Mouse (Mus musculus) spleen, adult 2 months (tissue): ENCODE data around the gene Maml3. TPM values are rescaled to one million over a fixed set of nuclear protein-coding genes. Genes with fewer than 3 reads are reported as not detected.

Experiments
- DNase-seq, 2 experiments: peaks; one replicate each; pipeline versions ENCODE4 v3.0.0 to v3.0.0-alpha.2; 2012 to 2021; ENCODE audit warnings: low spot score in 2 of 2, low read depth in 1 of 2
- H3K27ac ChIP-seq: fragments of 200-500 bp; 2 replicates; pipeline ENCODE4 v1.5.1; 2012; ENCODE audit warnings: low read length, inconsistent platforms; ENCODE audit not compliant: insufficient read depth
- H3K27me3 ChIP-seq: fragments of 200-500 bp; 2 replicates; pipeline ENCODE4 v1.6.1; 2012; ENCODE audit warnings: mild to moderate bottlenecking, moderate library complexity, low read length, inconsistent platforms; ENCODE audit not compliant: control insufficient read depth, insufficient read depth
- H3K36me3 ChIP-seq: fragments of 200-500 bp; 2 replicates; pipeline ENCODE4 v1.6.1; 2012; ENCODE audit warnings: mild to moderate bottlenecking, low read length, inconsistent platforms; ENCODE audit not compliant: control insufficient read depth, insufficient read depth
- H3K4me1 ChIP-seq: fragments of 200-500 bp; 2 replicates; pipeline ENCODE4 v1.6.1; 2011; ENCODE audit warnings: inconsistent platforms; ENCODE audit not compliant: control insufficient read depth, insufficient read depth, insufficient read length
- H3K4me3 ChIP-seq: fragments of 200-500 bp; 2 replicates; pipeline ENCODE4 v1.5.1; 2011; ENCODE audit warnings: mild to moderate bottlenecking, inconsistent platforms; ENCODE audit not compliant: insufficient read depth, insufficient read length; ENCODE audit errors: extremely low read depth
- CTCF ChIP-seq: fragments of 200-500 bp; IDR thresholded peaks from 2 replicates; pipeline ENCODE4 v1.5.1; 2011; ENCODE audit warnings: mild to moderate bottlenecking, inconsistent platforms; ENCODE audit not compliant: insufficient read depth, insufficient read length, insufficient replicate concordance; ENCODE audit errors: extremely low read depth
- POLR2A ChIP-seq: fragments of 200-500 bp; IDR thresholded peaks from 2 replicates; pipeline ENCODE4 v1.6.1; 2011; ENCODE audit warnings: low read depth, low read length, inconsistent platforms
- WGBS: fragments of 180-500 bp; shearing (Covaris S2); methylation state at CpG from one replicate; pipeline ENCODE4 v1.1.7; 2018; 5-methylcytosine and 5-hydroxymethylcytosine counted together
- polyA plus RNA-seq: library from polyadenylated mRNA; depleted of rRNA; stranded (reverse); fragments of >200 nt; gene quantifications from 2 replicates; pipeline ENCODE4 v1.2.3, GENCODE M21; 2012

The Maml3 gene
- polyA plus RNA-seq, 1 experiment = 2.7 TPM

DNA sequence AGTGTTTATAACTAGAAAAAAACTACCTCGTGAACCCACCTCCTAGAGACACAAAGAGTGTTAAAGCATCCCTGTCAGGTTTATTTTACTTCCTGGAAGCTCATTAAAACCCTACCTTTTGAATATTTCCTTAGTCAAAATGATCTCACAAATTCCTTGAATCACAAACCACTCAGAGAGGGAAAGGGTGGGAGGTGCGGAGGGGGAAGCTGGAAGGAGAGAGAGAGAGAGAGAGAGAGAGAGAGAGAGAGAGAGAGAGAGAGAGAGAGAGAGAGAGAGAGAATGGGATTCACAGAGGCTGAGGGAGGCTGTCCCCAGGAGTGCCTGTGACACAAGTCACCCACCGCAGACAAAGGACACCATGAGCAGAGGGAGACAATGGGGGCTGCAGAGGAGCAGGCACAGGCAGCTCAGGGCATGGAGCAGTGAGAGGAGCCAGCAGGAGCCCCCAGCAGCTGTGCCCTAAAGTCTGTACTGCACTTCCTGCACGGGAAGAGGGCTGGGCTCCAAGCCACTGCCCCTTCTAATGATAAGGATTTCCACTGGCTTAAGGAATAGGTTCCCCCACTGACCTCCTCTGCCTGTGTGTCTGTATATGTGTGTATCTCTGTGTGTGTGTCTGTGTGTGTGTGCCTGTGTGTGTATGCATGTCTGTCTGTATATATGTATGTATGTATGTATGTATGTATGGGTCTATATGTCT is 140.8 kb downstream of the Maml3 start:
- TF ChIP-seq POLR2A = no peak
- no peak for TF ChIP-seq CTCF
- Histone ChIP-seq H3K27me3 (no peaks in the 10 kb centered on the region), H3K4me3 (no peak overlapping the region), H3K27ac (no peak overlapping the region), H3K4me1 (peaks cover 2% of the 10 kb centered on the region; the same call in 1 of the 2 replicates), H3K36me3 (no peaks in the 10 kb centered on the region)
- DNase-seq = no peak
- WGBS = 59% methylated on average over 4 of the region's 4 CpGs

DNA sequence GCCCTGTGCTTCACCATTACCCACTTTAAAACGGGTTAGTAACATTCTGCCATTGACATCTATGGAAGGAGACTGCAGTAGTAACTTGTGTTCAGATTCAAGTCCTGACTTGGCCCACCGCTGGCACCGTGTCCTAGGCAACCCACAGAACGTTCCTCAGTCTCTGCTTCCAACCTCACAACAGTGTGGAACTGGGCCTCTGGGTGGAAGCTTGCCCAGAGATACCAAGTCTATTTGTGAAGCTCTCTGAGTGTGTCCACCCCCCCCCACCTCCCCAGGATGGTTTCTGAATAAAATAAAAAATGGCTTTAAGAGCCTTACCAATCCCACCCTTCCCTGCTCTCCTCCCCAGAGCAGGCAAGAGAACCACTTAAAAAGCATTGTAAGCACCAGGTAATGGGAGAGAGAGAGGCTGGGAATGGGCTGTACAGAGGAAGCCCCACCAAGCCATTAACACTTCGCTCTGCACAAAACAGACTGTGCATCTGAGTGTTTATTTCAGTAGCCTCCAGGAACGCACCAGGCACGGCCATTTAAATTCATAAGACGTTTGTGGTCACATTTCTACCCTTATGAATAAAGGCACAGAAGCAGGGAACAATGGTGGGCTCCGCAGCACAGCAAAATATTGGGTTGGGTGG is 141.6 kb downstream of the Maml3 start:
- WGBS = 90% methylated on average over 9 of the region's 9 CpGs
- H3K27me3 ChIP-seq = no peaks in the 10 kb centered on the region
- no peak overlapping the region for H3K27ac ChIP-seq
- no peak overlapping the region for H3K4me3 ChIP-seq
- peaks cover 2% of the 10 kb centered on the region; the same call in 1 of the 2 replicates for H3K4me1 ChIP-seq
- no peak for TF ChIP-seq POLR2A
- no peak for TF ChIP-seq CTCF
- no peaks in the 10 kb centered on the region for H3K36me3 ChIP-seq
- DNase-seq = no peak

DNA sequence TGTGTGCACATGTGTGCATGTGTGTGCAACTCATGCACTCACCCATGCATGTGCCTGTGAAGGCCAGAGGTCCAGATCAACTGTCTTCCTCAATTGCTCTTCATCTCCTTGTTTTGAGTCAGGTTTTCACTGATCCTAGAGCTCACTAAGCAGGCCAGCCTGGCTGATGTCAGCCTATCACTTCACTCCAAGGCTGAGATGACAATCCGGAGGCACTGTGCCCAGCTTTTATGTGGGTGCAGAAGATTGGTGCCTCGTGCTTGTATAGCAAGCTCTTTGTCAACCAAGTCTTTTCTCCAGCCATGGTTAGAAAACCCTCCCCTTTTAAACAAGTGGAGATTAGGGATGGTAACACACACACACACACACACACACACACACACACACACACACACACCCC is 146.1 kb downstream of the Maml3 start:
- Histone ChIP-seq H3K4me3 (no peak overlapping the region), H3K27ac (no peak overlapping the region), H3K27me3 (no peaks in the 10 kb centered on the region), H3K36me3 (no peaks in the 10 kb centered on the region), H3K4me1 (no peaks in the 10 kb centered on the region)
- no peak for DNase-seq
- no peak for TF ChIP-seq POLR2A
- no peak for TF ChIP-seq CTCF
- 89% methylated on average over 2 of the region's 2 CpGs for WGBS

DNA sequence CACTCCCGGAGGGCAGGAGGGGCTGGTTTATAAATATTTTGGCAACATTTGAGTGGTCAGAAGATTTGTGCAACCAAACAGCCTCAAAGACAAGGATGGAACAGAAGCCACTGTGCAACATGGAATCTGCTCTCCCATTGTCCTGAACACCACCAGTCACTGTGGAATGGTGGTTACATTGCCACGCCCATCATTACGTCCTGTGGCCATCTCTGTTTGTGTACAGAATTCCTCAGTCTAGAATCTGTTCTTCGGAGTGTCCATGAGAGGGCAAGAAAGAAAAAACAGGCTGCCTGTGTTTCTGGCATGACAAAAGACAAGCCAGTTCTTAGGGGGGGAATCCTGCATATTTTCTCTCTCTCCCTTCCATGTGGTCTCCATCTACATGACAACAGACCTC is 150.4 kb downstream of the Maml3 start:
- WGBS = 90% methylated on average over 4 of the region's 4 CpGs
- Histone ChIP-seq H3K36me3 (no peaks in the 10 kb centered on the region), H3K27me3 (no peaks in the 10 kb centered on the region), H3K4me3 (no peak overlapping the region), H3K27ac (no peak overlapping the region), H3K4me1 (no peaks in the 10 kb centered on the region)
- no peak for DNase-seq
- TF ChIP-seq POLR2A (no peak), CTCF (no peak)

DNA sequence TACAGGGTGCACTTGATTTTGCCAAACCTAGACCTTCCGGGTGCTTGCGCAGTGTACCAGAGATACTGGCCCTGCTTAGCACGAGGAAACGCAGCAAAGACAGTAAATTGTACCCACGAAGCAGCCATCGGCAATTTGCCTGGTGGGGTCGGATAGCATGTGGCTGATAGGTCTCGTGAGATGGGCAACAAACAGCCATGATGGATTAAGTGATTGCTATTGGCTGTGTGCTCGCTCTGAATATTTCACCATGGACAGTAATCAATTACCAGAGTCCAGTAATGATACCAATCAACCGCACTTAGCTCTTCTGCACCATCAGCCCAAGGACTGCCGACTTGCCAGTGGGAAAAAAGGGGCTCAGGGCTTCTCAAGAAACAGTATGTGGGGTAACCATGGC is 150.9 kb downstream of the Maml3 start:
- no peak for DNase-seq
- Histone ChIP-seq H3K27me3 (no peaks in the 10 kb centered on the region), H3K36me3 (no peaks in the 10 kb centered on the region), H3K4me3 (no peak overlapping the region), H3K4me1 (no peaks in the 10 kb centered on the region), H3K27ac (no peak overlapping the region)
- no peak for TF ChIP-seq POLR2A
- no peak for TF ChIP-seq CTCF
- WGBS = 96% methylated on average over 11 of the region's 11 CpGs

DNA sequence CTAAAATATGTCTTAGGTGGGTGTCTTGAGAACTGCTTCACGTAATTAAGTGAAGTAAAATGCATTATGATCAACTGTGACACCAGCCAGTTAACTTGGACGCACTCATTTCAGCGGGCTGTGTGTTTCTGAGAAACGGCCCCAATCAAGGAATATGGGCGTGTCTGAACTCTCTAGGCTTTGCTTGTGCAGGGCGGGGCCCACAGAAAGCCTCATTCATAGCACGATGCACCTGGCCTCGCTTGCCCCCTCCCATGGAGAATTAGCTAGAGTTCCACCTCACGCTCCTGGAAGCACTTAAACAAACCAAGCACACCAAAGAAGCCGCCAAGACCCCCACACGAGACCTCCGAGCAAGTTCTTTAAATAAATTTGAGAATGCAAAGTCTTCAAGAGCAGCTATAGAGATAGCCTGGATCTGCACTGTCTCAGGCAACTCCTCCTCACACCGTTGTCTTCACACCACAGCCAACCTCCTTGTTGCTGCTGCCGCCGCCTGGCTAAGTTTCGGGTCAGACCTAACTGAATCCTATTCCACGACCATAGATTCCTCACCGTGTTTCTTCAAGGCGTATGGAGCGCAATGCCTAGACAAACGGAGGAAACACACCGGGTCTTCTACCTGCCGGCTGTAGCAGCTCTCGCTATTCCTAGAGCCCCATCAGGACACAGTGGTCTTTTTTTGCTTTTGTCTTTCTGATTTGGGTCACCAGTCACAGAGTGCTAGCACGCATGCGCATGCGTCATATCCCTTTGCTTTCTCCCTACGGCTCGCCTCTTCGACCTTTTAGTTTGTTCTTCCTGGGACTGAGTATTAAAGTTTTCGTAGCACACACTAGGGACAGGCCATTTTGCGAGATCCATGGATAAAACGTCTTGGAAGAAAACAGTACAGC is 151.9 kb downstream of the Maml3 start:
- H3K4me3 ChIP-seq = no peak overlapping the region
- no peaks in the 10 kb centered on the region for H3K27me3 ChIP-seq
- no peaks in the 10 kb centered on the region for H3K4me1 ChIP-seq
- H3K27ac ChIP-seq = no peak overlapping the region
- TF ChIP-seq POLR2A = no peak
- TF ChIP-seq CTCF = no peak
- WGBS = 91% methylated on average over 33 of the region's 33 CpGs
- no peak for DNase-seq
- no peaks in the 10 kb centered on the region for H3K36me3 ChIP-seq
